Mouse (Mus musculus) liver (tissue): ENCODE measurements around the gene Add3.

Source experiments
- DNase-seq: peaks from one replicate; pipeline ENCODE4 v3.0.0-alpha.2; 2020; ENCODE audit warnings: mixed read lengths

The Add3 gene

GRCm38 (mm10) chr19:53168576-53168975 is 28.3 kb downstream of the Add3 start:
- no peak for DNase-seq

- DNase-seq: no peak
Measured at GRCm38 (mm10) chr19:53170651-53171050, 30.4 kb downstream of the Add3 start.

GRCm38 (mm10) chr19:53174034-53174433 is 33.8 kb downstream of the Add3 start:
- DNase-seq: no peak

- DNase-seq: no peak
Measured at GRCm38 (mm10) chr19:53175550-53175949, 35.3 kb downstream of the Add3 start.

GRCm38 (mm10) chr19:53176518-53176917 is 36.3 kb downstream of the Add3 start:
- no peak for DNase-seq

- DNase-seq: no peak
Measured at GRCm38 (mm10) chr19:53178611-53179528, 38.6 kb downstream of the Add3 start.

GRCm38 (mm10) chr19:53180168-53180803 is 40.0 kb downstream of the Add3 start:
- DNase-seq: no peak

GRCm38 (mm10) chr19:53181003-53181861 is 41.0 kb downstream of the Add3 start:
- DNase-seq: no peak

GRCm38 (mm10) chr19:53183620-53184019 is 43.4 kb downstream of the Add3 start:
- DNase-seq: no peak

- no peak for DNase-seq
Measured at GRCm38 (mm10) chr19:53184216-53184615, 44.0 kb downstream of the Add3 start.

- DNase-seq: peak; percentile 48
Measured at GRCm38 (mm10) chr19:53184911-53185310, 44.7 kb downstream of the Add3 start.

GRCm38 (mm10) chr19:53185486-53186134 is 45.4 kb downstream of the Add3 start:
- DNase-seq: peak; percentile 93

GRCm38 (mm10) chr19:53186456-53186855 is 46.2 kb downstream of the Add3 start:
- peak; percentile 33 for DNase-seq

GRCm38 (mm10) chr19:53187533-53187932 is 47.3 kb downstream of the Add3 start:
- DNase-seq: peak; percentile 59

GRCm38 (mm10) chr19:53188186-53188585 is 47.9 kb downstream of the Add3 start:
- no peak for DNase-seq

GRCm38 (mm10) chr19:53188724-53189220 is 48.5 kb downstream of the Add3 start:
- DNase-seq: peak; percentile 52

GRCm38 (mm10) chr19:53189736-53190135 is 49.5 kb downstream of the Add3 start:
- DNase-seq: no peak

- DNase-seq: peak; percentile 47
Measured at GRCm38 (mm10) chr19:53190232-53190631, 50.0 kb downstream of the Add3 start.

GRCm38 (mm10) chr19:53191867-53192487 is 51.7 kb downstream of the Add3 start:
- peak; percentile 67 for DNase-seq

GRCm38 (mm10) chr19:53193190-53193589 is 52.9 kb downstream of the Add3 start:
- no peak for DNase-seq

GRCm38 (mm10) chr19:53193964-53194582 is 53.8 kb downstream of the Add3 start:
- peak; percentile 73 for DNase-seq
